Mouse (Mus musculus) E14TG2a.4 (cell line): ENCODE results near the gene Sox12.

ENCODE experiments used
- CTCF ChIP-seq: conservative IDR thresholded peaks from 2 replicates; pipeline ENCODE4 v1.5.1; 2014; ENCODE audit warnings: low read length
- NANOG ChIP-seq: IDR thresholded peaks from 2 replicates; pipeline ENCODE4 v1.6.1; 2014; ENCODE audit warnings: borderline replicate concordance, low read length, mixed read lengths
- POU5F1 ChIP-seq: IDR thresholded peaks from 2 replicates; pipeline ENCODE4 v1.6.1; 2014; ENCODE audit warnings: low read length, borderline replicate concordance

GRCm38 (mm10) chr2:152363245-152364147 is 34.4 kb downstream of the Sox12 start:
- peak; percentile 93 for TF ChIP-seq CTCF
- no peak for TF ChIP-seq NANOG
- no peak for TF ChIP-seq POU5F1
